Comparison of ENCODE assay signal across 8 mouse cellular contexts in the genomic region with DNA sequence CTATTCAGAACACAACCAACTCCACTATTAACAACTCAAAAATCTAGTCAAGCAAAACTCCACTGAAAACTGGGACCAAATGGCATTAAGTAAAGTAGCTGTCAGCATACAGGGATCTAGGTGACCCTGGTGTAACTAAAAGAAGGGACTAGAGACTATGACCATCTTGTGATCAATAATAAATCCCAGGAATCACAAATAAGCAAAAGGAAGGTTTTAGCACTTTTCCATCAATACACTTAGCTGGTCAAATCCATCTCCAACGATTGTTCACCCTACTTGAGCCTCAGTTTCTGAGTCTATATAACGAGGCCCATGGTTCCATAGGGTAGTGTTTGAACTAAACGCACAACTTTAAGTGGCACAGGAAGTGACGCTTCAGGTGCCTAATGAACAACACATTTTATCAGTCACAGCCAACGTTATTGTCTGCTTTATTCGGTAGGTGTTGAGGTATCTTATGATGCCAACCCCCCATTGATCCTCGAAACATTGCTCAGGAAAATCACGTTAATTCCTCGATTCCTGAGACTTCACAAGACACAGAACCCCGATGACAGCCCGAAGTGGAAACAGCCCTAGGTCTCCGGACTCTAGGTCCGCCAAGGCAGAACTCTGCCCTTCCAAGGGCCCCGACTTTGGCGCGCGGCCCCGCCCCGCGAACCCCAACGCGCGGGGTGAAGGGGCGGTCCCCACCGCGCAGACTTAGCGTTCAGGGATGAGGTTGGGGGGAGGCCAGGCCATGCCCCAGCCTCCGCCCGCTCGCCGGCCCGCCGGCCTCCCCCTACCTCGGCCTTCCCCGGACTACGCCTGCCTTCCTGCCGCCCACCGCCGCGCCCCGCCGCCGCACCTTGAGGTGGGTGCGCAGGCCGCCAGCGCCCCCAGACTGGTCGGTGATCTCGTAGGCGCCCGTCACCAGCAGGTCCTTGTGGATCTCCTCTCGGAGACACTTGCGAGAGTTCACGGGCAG. TPM values are rescaled to one million over a fixed set of nuclear protein-coding genes. Genes with fewer than 3 reads are reported as not detected.
A peak's percentile ranks its signal among the peaks of the same experiment; 100 is the strongest.
DNase-seq lines count a peak whose midpoint lies in the region; ATAC-seq and TF ChIP-seq lines count a peak whose summit lies in the region.

No protein-coding gene starts in this region.

- peaks cover 14% of the 10 kb centered on the region for H3K4me1 ChIP-seq in hindbrain, postnatal 0 days (ENCODE audit: insufficient read depth, low read length)

- H3K4me3 ChIP-seq in hindbrain, postnatal 0 days (ENCODE audit: low read length): peak overlapping the region; percentile 81

- H3K36me3 ChIP-seq in hindbrain, postnatal 0 days (ENCODE audit: insufficient read depth, low read length): no peaks in the 10 kb centered on the region

- WGBS in hindbrain, postnatal 0 days: 1% methylated on average over 51 of the region's 53 CpGs

- peak overlapping the region; percentile 84 for H3K4me2 ChIP-seq in hindbrain, postnatal 0 days (ENCODE audit: low read depth, low read length)

- no peak for TF ChIP-seq CTCF in hindbrain, postnatal 0 days (IDR thresholded peaks at IDR 0.05; ENCODE audit: low read depth)

- peak; percentile 75 for ATAC-seq in hindbrain, postnatal 0 days

- H3K9ac ChIP-seq in hindbrain, postnatal 0 days (replicated peaks; ENCODE audit: low read length): peak overlapping the region; percentile 89

- peak overlapping the region; percentile 94 for H3K27ac ChIP-seq in hindbrain, postnatal 0 days

- H3K27me3 ChIP-seq in hindbrain, postnatal 0 days (ENCODE audit: insufficient read depth, low read length): no peaks in the 10 kb centered on the region

- peak; percentile 51 for DNase-seq in ZHBTc4 (ENCODE audit: low read depth, low spot score)
- DNase-seq in cerebellum, postnatal 36 days: peak; percentile 46 to 61
- DNase-seq in gastrocnemius, adult 18-20 months (ENCODE audit: low spot score): peak; percentile 66
- peak; percentile 70 for DNase-seq in hindbrain, postnatal 0 days (ENCODE audit: low spot score)
- DNase-seq in left cerebral cortex, postnatal 25 days (ENCODE audit: low spot score in 2 of 2): peak; percentile 59 to 67
- peak; percentile 54 for DNase-seq in mesoderm, embryonic 11.5 days (ENCODE audit: low read depth, low spot score)
- DNase-seq in right cerebral cortex, postnatal 25 days: peak; percentile 74
- peak; percentile 43 for DNase-seq in yolk sac, embryonic 10.5 days (ENCODE audit: low spot score)

- no peaks in the 10 kb centered on the region for H3K9me3 ChIP-seq in hindbrain, postnatal 0 days (ENCODE audit: low read length)

- intact Hi-C loops in left cerebral cortex, postnatal 25 days (cut with DNase I): loop anchor here (1.0 to 2.0 kb wide), 2 partner anchors 27 to 112 kb away; no protein-coding TSS in a partner anchor

RNA-seq across cellular contexts. Expression of gene Tmed10, which starts 0.8 kb away (rescaled TPM):
- total RNA-seq in gastrocnemius, adult 18-20 months (2021): 100 to 1,000 TPM; 121 to 123 TPM
- 55.0 and 59.3 TPM in 2 replicates for total RNA-seq in hindbrain, postnatal 0 days (2014; rRNA removed)
- 222 and 224 TPM in 2 replicates for polyA plus RNA-seq in hindbrain, postnatal 0 days (2015; fragmentation: Nextera tagmentation; extraction: Ambion mirVana)
- total RNA-seq in left cerebral cortex, postnatal 25 days (2021): 100 to 1,000 TPM; 164 to 171 TPM

RNA-seq across cellular contexts. Expression of gene Nek9, which starts 34.7 kb away (rescaled TPM):
- total RNA-seq in gastrocnemius, adult 18-20 months (2021): 100 to 1,000 TPM; 107 to 116 TPM
- total RNA-seq in hindbrain, postnatal 0 days (2014; rRNA removed): 20.5 and 21.5 TPM in 2 replicates
- 8.9 and 10.5 TPM in 2 replicates for polyA plus RNA-seq in hindbrain, postnatal 0 days (2015; fragmentation: Nextera tagmentation; extraction: Ambion mirVana)
- 10 to 100 TPM; 27.8 to 29.6 TPM for total RNA-seq in left cerebral cortex, postnatal 25 days (2021)

Comparison
In these comparisons a context has a peak if more than half of its experiments do, and no peak if none do; other contexts are left out.
1. Peak in every context shown above with its lines: DNase-seq, ATAC-seq, H3K4me3 ChIP-seq and H3K27ac ChIP-seq.